Mouse (Mus musculus) bone marrow, adult 2 months (tissue): ENCODE data around the gene Ccr9.

Experiments
- CTCF ChIP-seq: fragments of 200-500 bp; IDR thresholded peaks from 2 replicates; pipeline ENCODE4 v1.5.1; 2011; ENCODE audit warnings: low read length, control low read depth; ENCODE audit not compliant: control insufficient read depth, insufficient read depth
- POLR2A ChIP-seq: fragments of 200-500 bp; IDR thresholded peaks from 2 replicates; pipeline ENCODE4 v1.6.1; 2011; ENCODE audit warnings: low read depth, mild to moderate bottlenecking, control low read depth, low read length, borderline replicate concordance; ENCODE audit not compliant: control insufficient read depth

GRCm38 (mm10) chr9:123716301-123716700 lies 38.1 kb downstream of the Ccr9 start:
- TF ChIP-seq POLR2A: no peak
- no peak for TF ChIP-seq CTCF
